Mouse (Mus musculus) MEL (cell line): ENCODE measurements around the gene Erv3. TPM values are rescaled to one million over a fixed set of nuclear protein-coding genes. Genes with fewer than 3 reads are reported as not detected.

Experiments used
- DNase-seq: peaks from one replicate; pipeline ENCODE4 v3.0.0; 2011; ENCODE audit warnings: low read depth, low spot score
- H3K27ac ChIP-seq: 2 replicates; pipeline ENCODE4 v1.5.1; 2012; ENCODE audit warnings: low read depth, mild to moderate bottlenecking, control low read depth, low read length, moderate library complexity; ENCODE audit not compliant: control insufficient read depth
- H3K27me3 ChIP-seq, 2 experiments: fragments of 150-350 bp in 1 of 2; sonication (generic) in 1 of 2; 2 replicates each; pipeline ENCODE4 v1.6.1; 2012; ENCODE audit warnings: low read length in 2 of 2, mild to moderate bottlenecking in 2 of 2, improper control_type of control experiment in 1 of 2, moderate library complexity in 1 of 2; ENCODE audit not compliant: insufficient read depth in 2 of 2, control insufficient read depth in 1 of 2
- H3K36me3 ChIP-seq, 2 experiments: 2 replicates each; pipeline ENCODE4 v1.6.1; 2012 to 2014; ENCODE audit warnings: low read length in 2 of 2, improper control_type of control experiment in 1 of 2, inconsistent platforms in 1 of 2, mild to moderate bottlenecking in 1 of 2; ENCODE audit not compliant: insufficient read depth in 2 of 2, control insufficient read depth in 1 of 2
- H3K4me1 ChIP-seq, 2 experiments: fragments of 150-350 bp in 1 of 2; sonication (generic) in 1 of 2; 2 replicates each; pipeline ENCODE4 v1.6.1; 2012; ENCODE audit warnings: low read length in 2 of 2, improper control_type of control experiment in 1 of 2, mild to moderate bottlenecking in 1 of 2; ENCODE audit not compliant: insufficient read depth in 2 of 2, control insufficient read depth in 1 of 2
- H3K4me3 ChIP-seq, 2 experiments: fragments of 150-350 bp in 1 of 2; sonication (generic) in 1 of 2; 2 replicates each; pipeline ENCODE4 v1.5.1; 2012; ENCODE audit warnings: low read depth in 2 of 2, low read length in 2 of 2, mild to moderate bottlenecking in 2 of 2, moderate library complexity in 2 of 2, control low read depth in 1 of 2, improper control_type of control experiment in 1 of 2; ENCODE audit not compliant: control insufficient read depth in 1 of 2, insufficient read depth in 1 of 2
- H3K79me2 ChIP-seq: 2 replicates; pipeline ENCODE4 v1.6.1; 2012; ENCODE audit warnings: mild to moderate bottlenecking, low read length, moderate library complexity; ENCODE audit not compliant: control insufficient read depth, poor library complexity, insufficient read depth
- H3K9ac ChIP-seq: 2 replicates; pipeline ENCODE4 v1.6.1; 2012; ENCODE audit warnings: low read depth, mild to moderate bottlenecking, control low read depth, low read length, moderate library complexity; ENCODE audit not compliant: control insufficient read depth, poor library complexity, severe bottlenecking
- H3K9me3 ChIP-seq: fragments of 150-350 bp; sonication (generic); replicated peaks from 2 replicates; pipeline ENCODE4 v1.6.1; 2012; ENCODE audit warnings: mild to moderate bottlenecking, low read length, improper control_type of control experiment, moderate library complexity; ENCODE audit not compliant: insufficient read depth
- CHD1 ChIP-seq: IDR thresholded peaks from 2 replicates; pipeline ENCODE4 v1.6.1; 2012; ENCODE audit warnings: low read depth, mild to moderate bottlenecking, inconsistent platforms, low read length, improper control_type of control experiment
- CHD2 ChIP-seq: IDR thresholded peaks from 2 replicates; pipeline ENCODE4 v1.6.1; 2011; ENCODE audit warnings: low read length, improper control_type of control experiment
- CTCF ChIP-seq, 3 experiments: IDR thresholded peaks in 2 of 3; conservative IDR thresholded peaks in 1 of 3; 2 replicates each; pipeline ENCODE4 v1.5.1; 2011 to 2012; ENCODE audit warnings: low read length in 3 of 3, low read depth in 2 of 3, mild to moderate bottlenecking in 2 of 3, improper control_type of control experiment in 1 of 3, inconsistent platforms in 1 of 3, mixed read lengths in 1 of 3, moderate library complexity in 1 of 3; ENCODE audit not compliant: control insufficient read depth in 1 of 3, insufficient read depth in 1 of 3, poor library complexity in 1 of 3, severe bottlenecking in 1 of 3
- E2F4 ChIP-seq: IDR thresholded peaks from 2 replicates; pipeline ENCODE4 v1.6.1; 2011; ENCODE audit warnings: low read depth, low read length, improper control_type of control experiment, borderline replicate concordance
- ELF1 ChIP-seq: IDR thresholded peaks from 2 replicates; pipeline ENCODE4 v1.6.1; 2014; ENCODE audit warnings: low read depth, mild to moderate bottlenecking, inconsistent platforms, low read length, improper control_type of control experiment, moderate library complexity
- EP300 ChIP-seq, 2 experiments: IDR thresholded peaks; 2 replicates each; pipeline ENCODE4 v1.6.1; 2011; ENCODE audit warnings: improper control_type of control experiment in 2 of 2, low read length in 2 of 2, low read depth in 1 of 2, mild to moderate bottlenecking in 1 of 2
- ETS1 ChIP-seq: IDR thresholded peaks from 2 replicates; pipeline ENCODE4 v1.6.1; 2012; ENCODE audit warnings: low read depth, mild to moderate bottlenecking, inconsistent platforms, low read length, improper control_type of control experiment, moderate library complexity
- GABPA ChIP-seq: IDR thresholded peaks from 2 replicates; pipeline ENCODE4 v1.6.1; 2012; ENCODE audit warnings: low read depth, mild to moderate bottlenecking, inconsistent platforms, low read length, improper control_type of control experiment, moderate library complexity
- GATA1 ChIP-seq: IDR thresholded peaks from 2 replicates; pipeline ENCODE4 v1.6.1; 2011; ENCODE audit warnings: low read depth, low read length, improper control_type of control experiment
- KAT2A ChIP-seq: conservative IDR thresholded peaks from 2 replicates; pipeline ENCODE4 v1.6.1; 2012; ENCODE audit warnings: low read depth, low read length, improper control_type of control experiment, inconsistent platforms
- MAX ChIP-seq: IDR thresholded peaks from 2 replicates; pipeline ENCODE4 v1.6.1; 2011; ENCODE audit warnings: low read length, improper control_type of control experiment
- MAZ ChIP-seq: IDR thresholded peaks from 2 replicates; pipeline ENCODE4 v1.6.1; 2012; ENCODE audit warnings: low read depth, mild to moderate bottlenecking, inconsistent platforms, low read length, improper control_type of control experiment
- MEF2A ChIP-seq: IDR thresholded peaks from 2 replicates; pipeline ENCODE4 v1.6.1; 2014; ENCODE audit warnings: low read depth, mild to moderate bottlenecking, inconsistent platforms, low read length, improper control_type of control experiment; ENCODE audit not compliant: poor library complexity, insufficient replicate concordance, severe bottlenecking; ENCODE audit errors: extremely low read depth
- MYB ChIP-seq: IDR thresholded peaks from 2 replicates; pipeline ENCODE4 v1.6.1; 2011; ENCODE audit warnings: mild to moderate bottlenecking, low read depth, low read length, improper control_type of control experiment
- MYC ChIP-seq: IDR thresholded peaks from 2 replicates; pipeline ENCODE4 v1.6.1; 2011; ENCODE audit warnings: low read depth, mild to moderate bottlenecking, low read length, improper control_type of control experiment, moderate library complexity
- NELFE ChIP-seq: IDR thresholded peaks from 2 replicates; pipeline ENCODE4 v1.6.1; 2011; ENCODE audit warnings: low read depth, low read length, improper control_type of control experiment
- NRF1 ChIP-seq: IDR thresholded peaks from 2 replicates; pipeline ENCODE4 v1.6.1; 2014; ENCODE audit warnings: low read depth, mild to moderate bottlenecking, inconsistent platforms, low read length, improper control_type of control experiment, moderate library complexity; ENCODE audit not compliant: poor library complexity, insufficient read depth, severe bottlenecking
- POLR2A ChIP-seq, 2 experiments: IDR thresholded peaks; 2 replicates each; pipeline ENCODE4 v1.6.1; 2011 to 2012; ENCODE audit warnings: low read length in 2 of 2, mild to moderate bottlenecking in 2 of 2, control low read depth in 1 of 2, improper control_type of control experiment in 1 of 2, low read depth in 1 of 2, moderate library complexity in 1 of 2; ENCODE audit not compliant: control insufficient read depth in 1 of 2, insufficient read depth in 1 of 2, poor library complexity in 1 of 2
- POLR2AphosphoS5 ChIP-seq: IDR thresholded peaks from 2 replicates; pipeline ENCODE4 v1.6.1; 2012; ENCODE audit warnings: low read depth, borderline replicate concordance, mild to moderate bottlenecking, inconsistent platforms, low read length, moderate library complexity, mixed read lengths
- RAD21 ChIP-seq: IDR thresholded peaks from 2 replicates; pipeline ENCODE4 v1.6.1; 2011; ENCODE audit warnings: mild to moderate bottlenecking, low read depth, low read length, improper control_type of control experiment
- RCOR1 ChIP-seq: IDR thresholded peaks from 2 replicates; pipeline ENCODE4 v1.6.1; 2012; ENCODE audit warnings: low read depth, mild to moderate bottlenecking, inconsistent platforms, low read length, improper control_type of control experiment
- SMC3 ChIP-seq: IDR thresholded peaks from 2 replicates; pipeline ENCODE4 v1.6.1; 2011; ENCODE audit warnings: low read depth, low read length, improper control_type of control experiment
- TCF12 ChIP-seq: IDR thresholded peaks from 2 replicates; pipeline ENCODE4 v1.6.1; 2014; ENCODE audit warnings: low read depth, mild to moderate bottlenecking, inconsistent platforms, low read length, improper control_type of control experiment, moderate library complexity
- UBTF ChIP-seq: IDR thresholded peaks from 2 replicates; pipeline ENCODE4 v1.6.1; 2012; ENCODE audit warnings: low read depth, mild to moderate bottlenecking, inconsistent platforms, low read length, improper control_type of control experiment, moderate library complexity, borderline replicate concordance; ENCODE audit not compliant: insufficient read depth
- USF2 ChIP-seq, 2 experiments: IDR thresholded peaks; 2 replicates each; pipeline ENCODE4 v1.6.1; 2011 to 2012; ENCODE audit warnings: improper control_type of control experiment in 2 of 2, low read length in 2 of 2, borderline replicate concordance in 1 of 2, inconsistent platforms in 1 of 2, low read depth in 1 of 2, mild to moderate bottlenecking in 1 of 2; ENCODE audit not compliant: insufficient read depth in 1 of 2
- ZC3H11A ChIP-seq: IDR thresholded peaks from 2 replicates; pipeline ENCODE4 v1.6.1; 2012; ENCODE audit warnings: low read depth, mild to moderate bottlenecking, inconsistent platforms, low read length, improper control_type of control experiment
- ZKSCAN1 ChIP-seq: IDR thresholded peaks from 2 replicates; pipeline ENCODE4 v1.6.1; 2012; ENCODE audit warnings: low read depth, mild to moderate bottlenecking, inconsistent platforms, low read length, improper control_type of control experiment, moderate library complexity
- ZMIZ1 ChIP-seq: IDR thresholded peaks from 2 replicates; pipeline ENCODE4 v1.6.1; 2012; ENCODE audit warnings: low read depth, mild to moderate bottlenecking, inconsistent platforms, low read length, improper control_type of control experiment, moderate library complexity
- ZNF384 ChIP-seq: IDR thresholded peaks from 2 replicates; pipeline ENCODE4 v1.6.1; 2012; ENCODE audit warnings: low read depth, mild to moderate bottlenecking, inconsistent platforms, low read length, improper control_type of control experiment
- polyA plus RNA-seq, 2 experiments: library from polyadenylated mRNA; stranded (reverse) in 1 of 2; unstranded in 1 of 2; fragments of >175 nt in 1 of 2; fragments of >200 nt in 1 of 2; gene quantifications; 2 replicates each; pipeline versions ENCODE4 v1.2.1 to v1.2.4; 2012; ENCODE audit warnings: low replicate concordance in 2 of 2, low read depth in 1 of 2; ENCODE audit not compliant: insufficient read length in 2 of 2, insufficient read depth in 1 of 2, missing spikeins in 1 of 2
- total RNA-seq: library from RNA; depleted of rRNA; stranded (reverse); fragments of 300-350 nt; gene quantifications from 2 replicates; pipeline ENCODE4 v1.2.3, GENCODE M21; 2012

The Erv3 gene
- total and polyA plus RNA-seq, 3 experiments, result 0.36 to 0.62 TPM; not detected in 1

- Histone ChIP-seq H3K9me3 (no peaks in the 10 kb centered on the region), H3K79me2 (no peaks in the 10 kb centered on the region), H3K36me3 (peaks cover 0 to 1% of the 10 kb centered on the region in 2 experiments; a peak in 1 of 4 replicates), H3K27ac (no peak overlapping the region), H3K4me1 (peaks cover 0 to 2% of the 10 kb centered on the region in 2 experiments; a peak in 1 of 4 replicates), H3K27me3 (no peaks in the 10 kb centered on the region; a peak in 1 of 4 replicates), H3K4me3 (no peak overlapping the region), H3K9ac (no peak overlapping the region)
- no peak for DNase-seq
- TF ChIP-seq NELFE, result no peak
- TF ChIP-seq ZKSCAN1, result no peak
- TF ChIP-seq UBTF, result no peak
- TF ChIP-seq KAT2A, result no peak
- no peak for TF ChIP-seq ZNF384
- TF ChIP-seq POLR2A (IDR thresholded peaks at IDR 0.05; ENCODE audit: control insufficient read depth in 1 of 2, insufficient read depth in 1 of 2, low read depth in 1 of 2, low read length in 2 of 2, poor library complexity in 1 of 2), result no peak
- TF ChIP-seq GATA1, result no peak
- no peak for TF ChIP-seq POLR2AphosphoS5
- no peak for TF ChIP-seq MYC
- no peak for TF ChIP-seq MAX
- TF ChIP-seq CHD2, result no peak
- no peak for TF ChIP-seq RAD21
- no peak for TF ChIP-seq ELF1
- no peak for TF ChIP-seq E2F4
- no peak for TF ChIP-seq RCOR1
- no peak for TF ChIP-seq MYB
- no peak for TF ChIP-seq USF2 (IDR thresholded peaks at IDR 0.05; ENCODE audit: borderline replicate concordance in 1 of 2, insufficient read depth in 1 of 2, low read depth in 1 of 2, low read length in 2 of 2)
- no peak for TF ChIP-seq GABPA
- TF ChIP-seq MEF2A, result no peak
- no peak for TF ChIP-seq ZC3H11A
Observed at GRCm38 (mm10) chr2:131896011-131896410, 36.5 kb upstream of the Erv3 start.

GRCm38 (mm10) chr2:131895106-131895505 lies 35.6 kb upstream of the Erv3 start:
- H3K4me3 ChIP-seq, result no peak overlapping the region
- TF ChIP-seq GATA1, result no peak
- TF ChIP-seq POLR2AphosphoS5, result no peak
- TF ChIP-seq ETS1, result no peak
- TF ChIP-seq CHD1, result no peak
- no peak for TF ChIP-seq SMC3
- TF ChIP-seq ZMIZ1, result no peak
- TF ChIP-seq CTCF (IDR thresholded peaks at IDR 0.05 in 2 of 3, conservative IDR thresholded peaks at IDR 0.05 in 1 of 3; ENCODE audit: control insufficient read depth in 1 of 3, insufficient read depth in 1 of 3, low read depth in 2 of 3, low read length in 3 of 3, poor library complexity in 1 of 3, severe bottlenecking in 1 of 3), result no peak
- TF ChIP-seq TCF12, result no peak
- no peak for TF ChIP-seq EP300 (IDR thresholded peaks at IDR 0.05; ENCODE audit: low read depth in 1 of 2, low read length in 2 of 2)
- no peak for TF ChIP-seq NRF1
- no peak for TF ChIP-seq ZKSCAN1
- TF ChIP-seq ZC3H11A, result no peak
- TF ChIP-seq GABPA, result no peak
- TF ChIP-seq ZNF384, result no peak
- TF ChIP-seq MYC, result no peak
- TF ChIP-seq KAT2A, result no peak
- no peak for TF ChIP-seq MAZ
- peaks cover 0 to 3% of the 10 kb centered on the region in 2 experiments; a peak in 1 of 4 replicates for H3K36me3 ChIP-seq
- peaks cover 0 to 4% of the 10 kb centered on the region in 2 experiments; a peak in 1 of 4 replicates for H3K4me1 ChIP-seq
- no peaks in the 10 kb centered on the region for H3K9me3 ChIP-seq
- H3K27me3 ChIP-seq, result no peaks in the 10 kb centered on the region; a peak in 1 of 4 replicates
- no peaks in the 10 kb centered on the region for H3K79me2 ChIP-seq
- H3K9ac ChIP-seq, result no peak overlapping the region
- no peak overlapping the region for H3K27ac ChIP-seq
- no peak for DNase-seq
